Mouse (Mus musculus): ENCODE data around the gene Plod3. TPM values are rescaled to one million over a fixed set of nuclear protein-coding genes. Genes with fewer than 3 reads are reported as not detected.
"Not testable (repeated sequence)": the region's sequence is repeated elsewhere in the genome, so short reads cannot be mapped to it uniquely, and the experiment has no call there.

Gene Plod3
- polyA plus RNA-seq (2015; fragmentation: Nextera tagmentation; extraction: Ambion mirVana): 40.7 and 44.4 TPM in 2 replicates

- ATAC-seq: peak; percentile 91
- H3K4me2 ChIP-seq (ENCODE audit: low read depth, low read length): peak within 1 kb of the TSS; percentile 88
- peak within 1 kb of the TSS; percentile 95 for H3K27ac ChIP-seq (ENCODE audit: low read length)
- peaks cover 14% of the 10 kb centered on the region for H3K4me1 ChIP-seq (ENCODE audit: control insufficient read depth, insufficient read depth, low read length)
- no peaks in the 10 kb centered on the region for H3K9me3 ChIP-seq (ENCODE audit: control insufficient read depth, low read length)
- H3K27me3 ChIP-seq (replicated peaks; ENCODE audit: control insufficient read depth, insufficient read depth, low read length): no peaks in the 10 kb centered on the region
- H3K9ac ChIP-seq (ENCODE audit: low read depth, low read length): peak within 1 kb of the TSS; percentile 97
- H3K4me3 ChIP-seq (ENCODE audit: low read length): peak within 1 kb of the TSS; percentile 94
- peaks cover 16% of the 10 kb centered on the region for H3K36me3 ChIP-seq (ENCODE audit: control insufficient read depth, insufficient read depth, low read length)
- under 1% methylated on average over 26 of the region's 26 CpGs for WGBS
Measured at GRCm38 (mm10) chr5:136986695-136987137, at the start of gene Plod3. Gene Plod3, plus strand, starts transcription at chr5:136987019.

GRCm38 (mm10) chr5:136937621-136938020 lies 49.2 kb upstream of the Plod3 start:
- Histone ChIP-seq H3K4me3 (ENCODE audit: low read length) (no peak overlapping the region), H3K4me2 (ENCODE audit: low read depth, low read length) (no peak overlapping the region), H3K4me1 (ENCODE audit: control insufficient read depth, insufficient read depth, low read length) (no peaks in the 10 kb centered on the region), H3K27me3 (replicated peaks; ENCODE audit: control insufficient read depth, insufficient read depth, low read length) (no peaks in the 10 kb centered on the region), H3K36me3 (ENCODE audit: control insufficient read depth, insufficient read depth, low read length) (no peaks in the 10 kb centered on the region), H3K9ac (ENCODE audit: low read depth, low read length) (no peak overlapping the region), H3K9me3 (ENCODE audit: control insufficient read depth, low read length) (no peaks in the 10 kb centered on the region), H3K27ac (ENCODE audit: low read length) (no peak overlapping the region)
- WGBS: 86% methylated on average over 5 of the region's 5 CpGs
- no peak for ATAC-seq

DNA sequence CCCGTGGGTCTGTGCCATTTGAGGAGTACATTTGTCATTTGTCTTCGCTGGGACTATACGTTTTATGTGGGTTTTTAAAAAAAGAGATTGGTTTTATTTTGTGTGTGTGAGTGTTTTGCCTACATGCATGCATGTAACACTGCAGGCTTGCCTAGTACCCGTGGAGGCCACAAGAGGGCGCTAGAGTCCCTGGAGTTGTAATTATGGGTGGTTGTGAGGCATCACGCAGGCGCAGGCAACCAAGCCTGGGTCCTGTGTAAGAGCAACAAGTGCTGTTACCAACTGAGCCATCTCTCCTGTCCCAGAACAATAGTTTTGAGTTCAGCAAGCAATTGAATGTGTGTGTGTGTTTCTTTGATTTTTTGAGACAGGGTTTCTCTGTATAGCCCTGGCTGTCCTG lies 47.5 kb upstream of the Plod3 start:
- WGBS: 67% methylated on average over 7 of the region's 7 CpGs
- no peak overlapping the region for H3K27ac ChIP-seq (ENCODE audit: low read length)
- no peak overlapping the region for H3K4me3 ChIP-seq (ENCODE audit: low read length)
- no peaks in the 10 kb centered on the region for H3K4me1 ChIP-seq (ENCODE audit: control insufficient read depth, insufficient read depth, low read length)
- no peaks in the 10 kb centered on the region for H3K27me3 ChIP-seq (replicated peaks; ENCODE audit: control insufficient read depth, insufficient read depth, low read length)
- H3K36me3 ChIP-seq (ENCODE audit: control insufficient read depth, insufficient read depth, low read length): no peaks in the 10 kb centered on the region
- no peak for ATAC-seq
- H3K4me2 ChIP-seq (ENCODE audit: low read depth, low read length): no peak overlapping the region
- H3K9me3 ChIP-seq (ENCODE audit: control insufficient read depth, low read length): no peaks in the 10 kb centered on the region
- H3K9ac ChIP-seq (ENCODE audit: low read depth, low read length): no peak overlapping the region

- not testable (repeated sequence) for H3K36me3 ChIP-seq (ENCODE audit: control insufficient read depth, insufficient read depth, low read length); H3K9ac ChIP-seq (ENCODE audit: low read depth, low read length); H3K9me3 ChIP-seq (ENCODE audit: control insufficient read depth, low read length); H3K27ac ChIP-seq (ENCODE audit: low read length); H3K4me1 ChIP-seq (ENCODE audit: control insufficient read depth, insufficient read depth, low read length); H3K27me3 ChIP-seq (replicated peaks; ENCODE audit: control insufficient read depth, insufficient read depth, low read length); H3K4me3 ChIP-seq (ENCODE audit: low read length); H3K4me2 ChIP-seq (ENCODE audit: low read depth, low read length); ATAC-seq
- WGBS: 76% methylated on average over 6 of the region's 6 CpGs
Measured at GRCm38 (mm10) chr5:136940029-136940428, 46.8 kb upstream of the Plod3 start.

DNA sequence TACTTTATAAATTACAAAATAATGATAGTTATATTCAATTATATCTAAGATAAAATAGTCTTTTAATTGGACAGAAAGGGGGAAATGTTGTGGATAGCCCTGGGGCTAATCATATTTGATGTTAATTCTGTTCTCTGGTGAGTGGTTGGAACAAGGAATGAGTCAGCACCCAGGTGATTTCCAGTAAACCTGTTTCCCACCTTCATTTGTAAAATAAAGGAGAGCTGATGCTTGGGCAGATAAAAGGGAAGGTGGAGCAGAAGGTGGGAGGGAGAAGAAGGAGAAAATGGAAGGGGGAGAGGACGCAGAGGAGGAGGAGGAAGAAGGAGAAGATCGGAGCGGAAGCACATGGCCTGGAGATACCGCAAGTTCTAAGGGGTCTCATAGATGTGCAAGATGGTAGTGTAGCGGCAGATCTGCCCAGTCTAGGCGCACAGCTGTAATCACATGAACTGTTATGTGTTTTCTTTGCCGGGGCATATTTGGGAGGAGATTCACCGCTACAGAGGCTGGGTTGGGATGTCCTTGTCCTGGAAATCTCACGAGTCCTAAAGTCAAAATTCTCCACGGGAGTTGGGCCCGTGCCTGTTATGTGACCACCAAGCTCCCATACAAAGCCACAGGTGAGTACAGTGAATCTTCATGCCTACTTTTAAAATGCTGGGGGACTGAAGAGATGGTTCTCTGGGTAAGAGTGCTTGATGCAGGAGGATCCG lies 45.8 kb upstream of the Plod3 start:
- Histone ChIP-seq H3K9ac (ENCODE audit: low read depth, low read length) (no peak overlapping the region), H3K4me3 (ENCODE audit: low read length) (no peak overlapping the region), H3K4me1 (ENCODE audit: control insufficient read depth, insufficient read depth, low read length) (no peaks in the 10 kb centered on the region), H3K9me3 (ENCODE audit: control insufficient read depth, low read length) (no peaks in the 10 kb centered on the region), H3K27me3 (replicated peaks; ENCODE audit: control insufficient read depth, insufficient read depth, low read length) (no peaks in the 10 kb centered on the region), H3K27ac (ENCODE audit: low read length) (no peak overlapping the region), H3K36me3 (ENCODE audit: control insufficient read depth, insufficient read depth, low read length) (no peaks in the 10 kb centered on the region), H3K4me2 (ENCODE audit: low read depth, low read length) (no peak overlapping the region)
- 88% methylated on average over 12 of the region's 12 CpGs for WGBS
- ATAC-seq: no peak

- ATAC-seq: no peak
- H3K4me2 ChIP-seq (ENCODE audit: low read depth, low read length): no peak overlapping the region
- no peak overlapping the region for H3K27ac ChIP-seq (ENCODE audit: low read length)
- H3K27me3 ChIP-seq (replicated peaks; ENCODE audit: control insufficient read depth, insufficient read depth, low read length): no peaks in the 10 kb centered on the region
- no peaks in the 10 kb centered on the region for H3K36me3 ChIP-seq (ENCODE audit: control insufficient read depth, insufficient read depth, low read length)
- 71% methylated on average over 3 of the region's 3 CpGs for WGBS
- no peak overlapping the region for H3K9ac ChIP-seq (ENCODE audit: low read depth, low read length)
- H3K9me3 ChIP-seq (ENCODE audit: control insufficient read depth, low read length): no peaks in the 10 kb centered on the region
- no peak overlapping the region for H3K4me3 ChIP-seq (ENCODE audit: low read length)
- H3K4me1 ChIP-seq (ENCODE audit: control insufficient read depth, insufficient read depth, low read length): no peaks in the 10 kb centered on the region
Measured at GRCm38 (mm10) chr5:136942781-136943180, 44.0 kb upstream of the Plod3 start.

GRCm38 (mm10) chr5:136943382-136943781 lies 43.4 kb upstream of the Plod3 start:
- Histone ChIP-seq H3K4me1 (ENCODE audit: control insufficient read depth, insufficient read depth, low read length) (no peaks in the 10 kb centered on the region), H3K9me3 (ENCODE audit: control insufficient read depth, low read length) (no peaks in the 10 kb centered on the region), H3K4me2 (ENCODE audit: low read depth, low read length) (no peak overlapping the region), H3K27ac (ENCODE audit: low read length) (no peak overlapping the region), H3K4me3 (ENCODE audit: low read length) (no peak overlapping the region), H3K9ac (ENCODE audit: low read depth, low read length) (no peak overlapping the region), H3K36me3 (ENCODE audit: control insufficient read depth, insufficient read depth, low read length) (no peaks in the 10 kb centered on the region), H3K27me3 (replicated peaks; ENCODE audit: control insufficient read depth, insufficient read depth, low read length) (no peaks in the 10 kb centered on the region)
- no peak for ATAC-seq
- WGBS: 77% methylated on average over 2 of the region's 2 CpGs

- H3K9ac ChIP-seq (ENCODE audit: low read depth, low read length): no peak overlapping the region
- no peaks in the 10 kb centered on the region for H3K9me3 ChIP-seq (ENCODE audit: control insufficient read depth, low read length)
- ATAC-seq: no peak
Measured at GRCm38 (mm10) chr5:136945084-136945483, 41.7 kb upstream of the Plod3 start.

DNA sequence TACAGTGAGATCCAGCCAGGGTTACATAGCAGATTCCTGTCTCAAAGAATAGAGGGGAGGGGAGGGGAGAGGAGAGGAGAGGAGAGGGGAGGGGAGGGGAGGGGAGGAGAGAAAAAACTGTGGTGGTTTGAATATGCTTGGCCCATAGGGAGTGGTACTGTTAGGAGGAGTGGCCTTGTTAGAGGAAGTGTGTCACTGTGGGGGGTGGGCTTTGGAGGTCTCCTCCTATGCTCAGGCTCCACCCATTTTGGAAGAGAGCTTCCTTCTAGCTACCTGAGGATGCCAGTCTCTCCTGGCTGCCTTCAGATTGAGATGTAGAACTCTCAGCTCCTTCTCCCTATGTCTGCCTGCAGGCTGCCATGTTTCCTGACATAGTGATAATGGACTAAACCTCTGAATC lies 38.9 kb upstream of the Plod3 start:
- no peak overlapping the region for H3K4me3 ChIP-seq (ENCODE audit: low read length)
- ATAC-seq: no peak
- H3K4me2 ChIP-seq (ENCODE audit: low read depth, low read length): no peak overlapping the region
- no peaks in the 10 kb centered on the region for H3K4me1 ChIP-seq (ENCODE audit: control insufficient read depth, insufficient read depth, low read length)
- H3K9ac ChIP-seq (ENCODE audit: low read depth, low read length): no peak overlapping the region
- H3K9me3 ChIP-seq (ENCODE audit: control insufficient read depth, low read length): no peaks in the 10 kb centered on the region
- no peak overlapping the region for H3K27ac ChIP-seq (ENCODE audit: low read length)
- H3K27me3 ChIP-seq (replicated peaks; ENCODE audit: control insufficient read depth, insufficient read depth, low read length): no peaks in the 10 kb centered on the region
- H3K36me3 ChIP-seq (ENCODE audit: control insufficient read depth, insufficient read depth, low read length): no peaks in the 10 kb centered on the region

More at GRCm38 (mm10) chr5:136945084-136945483, 41.7 kb upstream of the Plod3 start:
- 77% methylated on average over 12 of the region's 12 CpGs for WGBS
- no peaks in the 10 kb centered on the region for H3K4me1 ChIP-seq (ENCODE audit: control insufficient read depth, insufficient read depth, low read length)
- no peaks in the 10 kb centered on the region for H3K27me3 ChIP-seq (replicated peaks; ENCODE audit: control insufficient read depth, insufficient read depth, low read length)
- no peaks in the 10 kb centered on the region for H3K36me3 ChIP-seq (ENCODE audit: control insufficient read depth, insufficient read depth, low read length)
- no peak overlapping the region for H3K4me3 ChIP-seq (ENCODE audit: low read length)
- no peak overlapping the region for H3K4me2 ChIP-seq (ENCODE audit: low read depth, low read length)
- no peak overlapping the region for H3K27ac ChIP-seq (ENCODE audit: low read length)

All from intestine, embryonic 16.5 days (tissue).